Mouse (Mus musculus) embryonic fibroblast, embryonic 13.5 days (primary cell): ENCODE results near the gene Thg1l.
A peak's percentile ranks its signal among the peaks of the same experiment; 100 is the strongest.

Source experiments
- CTCF ChIP-seq: IDR thresholded peaks from 2 replicates; pipeline ENCODE4 v1.5.1; 2011; ENCODE audit warnings: mild to moderate bottlenecking, control low read depth, low read length, moderate library complexity, borderline replicate concordance; ENCODE audit not compliant: insufficient read depth
- POLR2A ChIP-seq: IDR thresholded peaks from 2 replicates; pipeline ENCODE4 v1.6.1; 2011; ENCODE audit warnings: low read depth, mild to moderate bottlenecking, control low read depth, low read length, moderate library complexity

GRCm38 (mm10) chr11:45955127-45955627, at the start of gene Thg1l:
- TF ChIP-seq CTCF (no peak), POLR2A (peak; percentile 68)
